Mouse (Mus musculus) ES-Bruce4 (cell line): ENCODE measurements at regions not wholly inside any gene's neighbourhood (a gene's known extent, or its start where the extent isn't known, plus 50 kb on each side); places are given as distances from the start of the nearest gene placed in this dataset.

Experiments
- H3K27ac ChIP-seq: 2 replicates; pipeline ENCODE4 v1.5.1; 2012; ENCODE audit warnings: low read length, inconsistent platforms; ENCODE audit not compliant: insufficient read depth
- H3K27me3 ChIP-seq: 2 replicates; pipeline ENCODE4 v1.6.1; 2012; ENCODE audit warnings: mild to moderate bottlenecking, low read length, inconsistent platforms; ENCODE audit not compliant: control insufficient read depth, poor library complexity, insufficient read depth, severe bottlenecking
- H3K36me3 ChIP-seq: 2 replicates; pipeline ENCODE4 v1.6.1; 2012; ENCODE audit warnings: inconsistent platforms, mild to moderate bottlenecking, low read length, moderate library complexity; ENCODE audit not compliant: control insufficient read depth, poor library complexity, insufficient read depth, severe bottlenecking
- H3K4me1 ChIP-seq: one replicate; pipeline ENCODE4 v1.8.1; 2011; ENCODE audit warnings: low read length; ENCODE audit not compliant: control insufficient read depth, insufficient read depth
- H3K4me3 ChIP-seq: 2 replicates; pipeline ENCODE4 v1.5.1; 2011; ENCODE audit warnings: low read depth, mild to moderate bottlenecking, low read length
- H3K9ac ChIP-seq: 2 replicates; pipeline ENCODE4 v1.6.1; 2012; ENCODE audit warnings: low read depth, mild to moderate bottlenecking, inconsistent platforms; ENCODE audit not compliant: poor library complexity, severe bottlenecking
- H3K9me3 ChIP-seq: replicated peaks from 2 replicates; pipeline ENCODE4 v1.6.1; 2012; ENCODE audit warnings: mild to moderate bottlenecking, low read length, inconsistent platforms; ENCODE audit not compliant: control insufficient read depth, poor library complexity, insufficient read depth, severe bottlenecking
- CTCF ChIP-seq: IDR thresholded peaks from one replicate; pipeline ENCODE4 v1.8.1; 2011; ENCODE audit warnings: low read depth, low read length
- EP300 ChIP-seq: IDR thresholded peaks from 2 replicates; pipeline ENCODE4 v1.6.1; 2011; ENCODE audit warnings: low read depth, low read length; ENCODE audit not compliant: insufficient read depth
- POLR2A ChIP-seq: IDR thresholded peaks from one replicate; pipeline ENCODE4 v1.8.1; 2011; ENCODE audit warnings: low read length; ENCODE audit not compliant: insufficient read depth

- H3K4me3 ChIP-seq = no peak overlapping the region
- H3K9ac ChIP-seq = no peak overlapping the region
- H3K9me3 ChIP-seq = no peaks in the 10 kb centered on the region
- no peak overlapping the region for H3K27ac ChIP-seq
- H3K4me1 ChIP-seq = no peaks in the 10 kb centered on the region
- TF ChIP-seq POLR2A (no peak), CTCF (no peak), EP300 (no peak)
- no peaks in the 10 kb centered on the region for H3K27me3 ChIP-seq
- H3K36me3 ChIP-seq = no peaks in the 10 kb centered on the region
Observed at GRCm38 (mm10) chr1:193894072-193894471, 524.0 kb upstream of the Camk1g start.

GRCm38 (mm10) chr1:193876540-193876939 is 506.4 kb upstream of the Camk1g start:
- H3K4me1 ChIP-seq = no peaks in the 10 kb centered on the region
- no peaks in the 10 kb centered on the region for H3K36me3 ChIP-seq
- H3K9me3 ChIP-seq = no peaks in the 10 kb centered on the region
- H3K27me3 ChIP-seq = no peaks in the 10 kb centered on the region
- no peak overlapping the region for H3K4me3 ChIP-seq
- TF ChIP-seq CTCF = no peak
- no peak for TF ChIP-seq EP300
- no peak for TF ChIP-seq POLR2A
- no peak overlapping the region for H3K9ac ChIP-seq
- no peak overlapping the region for H3K27ac ChIP-seq

GRCm38 (mm10) chr1:193876121-193876520 is 506.0 kb upstream of the Camk1g start:
- Histone ChIP-seq H3K9ac (no peak overlapping the region), H3K9me3 (no peaks in the 10 kb centered on the region), H3K27ac (no peak overlapping the region), H3K4me1 (no peaks in the 10 kb centered on the region), H3K36me3 (no peaks in the 10 kb centered on the region), H3K4me3 (no peak overlapping the region), H3K27me3 (no peaks in the 10 kb centered on the region)
- TF ChIP-seq POLR2A (no peak), EP300 (no peak), CTCF (no peak)

- H3K9me3 ChIP-seq = no peaks in the 10 kb centered on the region
- TF ChIP-seq CTCF = no peak
- no peak for TF ChIP-seq POLR2A
- H3K36me3 ChIP-seq = no peaks in the 10 kb centered on the region
Observed at GRCm38 (mm10) chr1:193875287-193875686, 505.2 kb upstream of the Camk1g start.

GRCm38 (mm10) chr1:193870731-193871130 is 500.6 kb upstream of the Camk1g start:
- Histone ChIP-seq H3K27ac (no peak overlapping the region), H3K9ac (no peak overlapping the region), H3K4me1 (no peaks in the 10 kb centered on the region), H3K27me3 (no peaks in the 10 kb centered on the region), H3K4me3 (no peak overlapping the region), H3K36me3 (no peaks in the 10 kb centered on the region), H3K9me3 (no peaks in the 10 kb centered on the region)
- TF ChIP-seq CTCF (no peak), EP300 (no peak), POLR2A (no peak)

More at GRCm38 (mm10) chr1:193875287-193875686, 505.2 kb upstream of the Camk1g start:
- Histone ChIP-seq H3K4me1 (no peaks in the 10 kb centered on the region), H3K4me3 (no peak overlapping the region), H3K9ac (no peak overlapping the region), H3K27ac (no peak overlapping the region), H3K27me3 (no peaks in the 10 kb centered on the region)

- H3K4me3 ChIP-seq = no peak overlapping the region
Observed at GRCm38 (mm10) chr1:193868639-193869320, 498.7 kb upstream of the Camk1g start.

More at GRCm38 (mm10) chr1:193868639-193869320, 498.7 kb upstream of the Camk1g start:
- Histone ChIP-seq H3K27me3 (no peaks in the 10 kb centered on the region), H3K4me1 (no peaks in the 10 kb centered on the region), H3K9ac (no peak overlapping the region), H3K9me3 (no peaks in the 10 kb centered on the region), H3K27ac (no peak overlapping the region), H3K36me3 (no peaks in the 10 kb centered on the region)
- TF ChIP-seq CTCF = no peak
- TF ChIP-seq EP300 = no peak
- TF ChIP-seq POLR2A = no peak
